Mouse (Mus musculus) layer of hippocampus, adult 8-10 months (tissue): Measurements from ENCODE around the gene Trub2. TPM values are rescaled to one million over a fixed set of nuclear protein-coding genes. Genes with fewer than 3 reads are reported as not detected.

Experiments used
- DNase-seq, 2 experiments: peaks; one replicate each; pipeline ENCODE4 v3.0.0; 2022; ENCODE audit warnings: low spot score in 2 of 2
- total RNA-seq, 4 experiments: library from RNA; stranded (reverse); gene quantifications; 2 replicates each; pipeline ENCODE4 v1.2.4; 2022

The Trub2 gene
- total RNA-seq, 4 experiments from 2014 or later: 39.3 to 53.1 (median 51.4) TPM

DNA sequence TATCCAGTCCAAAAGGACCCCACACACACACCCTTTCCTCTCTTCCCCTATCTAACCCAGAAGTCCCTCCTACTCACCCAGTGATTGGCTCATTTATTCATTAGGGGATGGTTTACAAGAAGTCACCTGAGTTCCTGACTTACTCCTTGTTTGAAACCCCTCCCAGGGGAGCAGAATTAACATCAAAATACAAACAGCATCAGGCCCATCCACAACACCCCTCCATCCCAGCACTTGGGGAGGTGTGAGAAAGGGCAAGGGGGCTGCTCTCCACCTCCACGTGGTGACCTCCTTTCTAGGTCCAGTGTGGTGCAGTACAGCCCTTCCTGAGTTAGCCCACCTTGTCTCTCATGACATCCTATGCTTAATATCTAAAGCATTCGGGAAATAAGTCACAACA, 58.8 kb downstream of the Trub2 start:
- DNase-seq: no peak

DNA sequence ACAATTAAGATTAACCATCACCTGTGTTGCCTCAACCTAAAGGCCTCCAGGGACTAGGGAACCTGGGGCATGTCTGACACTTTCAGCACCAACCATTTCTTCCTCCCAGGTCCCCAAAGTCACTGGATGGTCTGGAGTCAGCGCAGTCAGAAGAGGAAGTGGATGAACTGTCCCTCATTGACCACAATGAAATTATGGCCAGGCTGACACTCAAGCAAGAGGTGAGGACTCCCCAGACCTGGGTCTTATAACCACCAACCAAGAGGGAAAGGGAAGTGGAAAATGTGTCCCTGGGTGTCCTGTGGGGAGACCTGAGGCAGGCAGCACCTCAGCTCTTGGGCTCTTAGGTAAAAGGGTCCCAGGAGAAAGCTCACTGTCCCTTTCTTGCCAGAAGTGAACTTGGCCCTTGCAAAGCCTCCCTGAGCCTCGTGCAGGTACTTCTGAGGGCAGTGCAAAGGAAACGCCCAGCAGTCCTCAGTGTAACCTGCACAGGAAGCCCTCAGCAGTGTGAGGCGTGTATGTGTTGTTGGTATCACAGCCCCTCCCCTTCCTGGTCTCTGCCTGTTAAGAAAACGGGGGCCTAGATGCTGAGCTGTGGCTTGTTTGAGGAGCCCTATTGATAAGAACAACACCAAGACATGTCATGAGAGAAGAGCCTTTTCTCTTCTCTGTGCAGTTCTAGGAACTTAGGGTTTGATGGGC, 63.5 kb downstream of the Trub2 start:
- DNase-seq: no peak

DNA sequence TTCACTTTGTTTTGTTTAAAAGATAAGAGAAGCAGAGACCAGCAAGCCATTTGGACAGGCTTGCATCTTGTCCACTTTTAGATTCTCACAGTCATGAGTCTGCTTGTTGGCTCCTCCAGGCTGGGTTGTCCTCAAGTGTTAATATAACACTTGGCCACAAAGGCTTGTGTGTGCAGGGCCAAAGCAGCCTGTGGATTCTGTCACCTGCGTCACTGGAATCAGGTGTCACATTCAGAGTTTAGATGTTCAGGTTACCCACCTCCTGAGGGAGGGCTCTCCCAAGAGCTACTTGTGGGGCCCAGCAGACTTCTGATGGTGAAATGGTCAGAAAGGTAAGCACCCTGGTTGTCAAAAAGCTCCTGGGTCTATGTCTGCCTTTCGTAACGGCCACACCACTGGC, 65.2 kb downstream of the Trub2 start:
- no peak for DNase-seq

DNA sequence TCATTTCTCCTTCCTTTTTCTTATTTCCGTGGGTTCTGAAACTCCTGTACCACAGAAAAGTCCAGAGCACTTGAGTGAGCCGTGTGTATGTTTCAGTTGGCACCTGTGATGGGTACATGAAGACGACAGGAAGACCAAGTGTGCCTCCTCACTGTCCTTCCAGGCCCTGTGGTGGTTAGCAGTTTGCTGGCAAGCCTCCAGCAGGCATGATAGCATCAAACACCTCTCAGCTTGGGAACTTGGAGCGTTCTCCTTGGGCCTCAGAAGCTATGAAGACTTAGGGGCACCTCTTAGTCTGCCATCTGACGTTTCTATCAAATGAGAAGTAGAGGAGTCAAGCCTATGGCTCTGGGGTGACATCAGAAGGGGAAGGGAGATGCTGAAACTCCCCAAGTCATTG, 69.7 kb downstream of the Trub2 start:
- no peak for DNase-seq

DNA sequence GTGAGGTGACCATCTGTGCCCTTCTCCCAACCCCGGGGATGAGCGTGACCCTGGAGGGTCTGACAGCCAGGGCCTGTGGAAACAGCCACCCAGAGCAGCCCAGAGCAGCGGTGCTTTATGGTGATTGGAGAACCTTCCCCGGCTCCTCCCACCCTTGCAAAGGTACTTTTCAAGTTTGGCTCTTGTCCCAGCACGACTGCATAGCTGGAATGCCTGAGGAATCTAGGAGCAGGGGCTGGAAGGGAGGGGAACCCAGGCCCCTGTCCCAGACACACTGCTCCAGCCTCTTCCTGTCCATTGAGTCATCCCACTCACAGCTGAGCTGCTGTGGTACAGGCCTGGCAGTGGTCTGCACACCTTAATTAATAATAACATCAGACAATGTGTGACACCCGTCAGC, 71.6 kb downstream of the Trub2 start:
- DNase-seq: no peak

DNA sequence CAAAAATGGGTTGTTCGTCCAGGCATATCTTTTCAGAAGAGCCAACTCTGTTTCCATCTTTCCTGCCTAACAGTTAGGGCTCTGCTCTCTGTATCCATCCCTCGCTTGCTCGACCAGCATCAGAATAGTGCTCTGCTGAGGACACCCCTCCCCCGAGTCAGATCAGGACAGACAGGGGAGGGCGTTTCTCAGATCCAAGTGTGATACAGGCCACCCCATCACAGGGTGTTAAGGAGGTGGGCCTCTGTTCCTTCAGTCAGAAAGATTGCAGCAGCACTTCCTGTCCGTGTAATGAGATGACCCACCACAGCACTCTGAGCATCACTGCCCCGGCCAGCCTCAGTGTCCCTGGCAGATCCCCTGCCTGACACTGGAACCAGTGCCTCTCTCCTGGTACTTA, 72.2 kb downstream of the Trub2 start:
- no peak for DNase-seq

DNA sequence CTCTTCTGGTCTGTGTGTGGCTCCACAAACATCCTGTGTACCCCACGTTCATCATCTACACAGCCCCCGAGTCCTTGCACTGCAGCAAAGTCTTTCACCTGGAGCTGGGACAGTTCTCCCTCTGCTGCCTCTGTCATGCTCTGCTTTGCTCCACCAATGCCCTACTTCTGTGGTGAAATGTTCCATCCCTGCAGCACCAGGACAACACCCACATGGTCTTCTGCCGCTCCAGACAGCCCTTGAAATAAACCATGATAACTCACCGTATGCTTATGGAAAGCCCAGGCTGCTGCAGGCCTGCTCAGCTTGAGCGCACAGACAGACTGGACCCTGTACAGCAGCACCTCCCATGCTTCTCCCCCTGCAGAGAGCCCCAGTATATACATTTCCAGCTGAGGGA, 74.2 kb downstream of the Trub2 start:
- DNase-seq: peak in 1 of 2 experiments; percentile 33

DNA sequence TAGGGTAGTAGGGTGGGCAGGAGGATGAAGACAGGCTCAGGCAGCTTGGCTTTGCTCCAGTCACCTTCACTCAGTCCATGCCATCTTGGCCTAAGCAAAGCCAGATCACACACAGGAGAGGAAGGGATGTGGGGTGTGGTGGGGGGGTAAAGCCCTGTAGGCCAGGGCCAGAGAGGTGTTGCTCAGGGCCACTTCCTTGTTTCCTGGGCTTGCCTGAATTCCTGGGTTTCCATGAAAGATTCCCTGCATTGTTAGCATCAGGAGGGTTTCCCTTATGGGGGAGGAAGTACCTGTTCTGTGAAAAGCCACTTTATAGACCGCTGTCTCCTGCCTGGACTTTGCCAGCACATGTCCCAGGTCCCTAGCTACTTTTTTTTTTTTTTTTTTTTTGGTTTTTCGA, 74.8 kb downstream of the Trub2 start:
- DNase-seq: no peak

DNA sequence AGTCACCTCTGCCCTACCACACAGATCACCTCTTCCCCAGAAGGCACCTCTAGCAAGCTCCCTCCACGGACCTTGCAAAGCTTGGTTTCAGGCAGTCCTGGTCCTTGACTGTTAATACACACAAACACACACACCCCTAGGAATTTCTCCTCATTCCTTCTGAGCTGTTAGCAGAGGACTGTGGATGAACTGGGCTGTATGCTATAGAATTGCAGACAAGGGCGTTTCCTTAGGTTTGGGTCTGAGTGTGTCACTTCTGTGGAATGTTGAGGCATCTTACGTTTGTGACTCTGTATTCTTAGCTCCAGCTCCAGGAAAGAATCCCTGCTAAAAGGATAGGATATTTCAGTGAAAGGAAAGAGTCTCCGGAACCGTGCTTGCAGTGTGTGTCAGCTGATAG, 76.4 kb downstream of the Trub2 start:
- DNase-seq: no peak

Other genes starting within 250 kb of the Trub2 start
- 10 to 100 TPM; 78.8 to 94.5 (median 89.3) TPM for gene Rapgef1, start 168.8 kb downstream of the Trub2 start, total RNA-seq
- gene Gm13420, start 36.8 kb downstream of the Trub2 start, total RNA-seq: 1 to 10 TPM in 2 of 4 experiments, under 1 TPM in 2; 0.59 to 1.4 (median 1.0) TPM
- gene Gm13547, start 29.2 kb downstream of the Trub2 start, total RNA-seq: under 1 TPM in 1 of 4 experiments, not detected in 3; 0.56 TPM
- gene Coq4, start 1.0 kb downstream of the Trub2 start, total RNA-seq: 10 to 100 TPM; 24.7 to 31.2 (median 28.6) TPM
- 10 to 100 TPM; 65.4 to 69.0 (median 67.5) TPM for gene Slc27a4, start 14.1 kb upstream of the Trub2 start, total RNA-seq
- gene Urm1, start 31.6 kb upstream of the Trub2 start, total RNA-seq: 10 to 100 TPM; 54.4 to 63.1 (median 58.9) TPM
- 10 to 100 TPM; 12.7 to 15.2 (median 13.8) TPM for gene Cercam, start 80.7 kb upstream of the Trub2 start, total RNA-seq
- gene Odf2, start 100.7 kb upstream of the Trub2 start, total RNA-seq: 100 to 1,000 TPM; 104 to 124 (median 114) TPM
- 10 to 100 TPM; 42.5 to 49.2 (median 44.9) TPM for gene Gle1, start 146.9 kb upstream of the Trub2 start, total RNA-seq
- 100 to 1,000 TPM; 744 to 871 (median 808) TPM for gene Sptan1, start 177.1 kb upstream of the Trub2 start, total RNA-seq